Mouse (Mus musculus) hindbrain, postnatal 0 days (tissue): ENCODE measurements at regions not wholly inside any gene's neighbourhood (a gene's known extent, or its start where the extent isn't known, plus 50 kb on each side); places are given as distances from the start of the nearest gene placed in this dataset.

ENCODE experiments used
- ATAC-seq: fragments of 200-750 bp; cut with Nextera tagmentation; 2 replicates; pipeline ENCODE4 v1.8.0; 2017; ENCODE audit warnings: mild to moderate bottlenecking, moderate TSS enrichment, moderate library complexity
- DNase-seq: peaks from one replicate; pipeline ENCODE4 v3.0.0-alpha.2; 2015; ENCODE audit warnings: low spot score
- H3K27ac ChIP-seq: fragments of 300-500 bp; sonication (generic); 2 replicates; pipeline ENCODE4 v1.5.1; 2014; ENCODE audit warnings: mild to moderate bottlenecking
- H3K27me3 ChIP-seq: fragments of 300-500 bp; sonication (generic); 2 replicates; pipeline ENCODE4 v1.6.1; 2014; ENCODE audit warnings: low read length, mixed read lengths; ENCODE audit not compliant: insufficient read depth
- H3K36me3 ChIP-seq: fragments of 300-500 bp; sonication (generic); 2 replicates; pipeline ENCODE4 v1.6.1; 2014; ENCODE audit warnings: low read length, mixed read lengths; ENCODE audit not compliant: insufficient read depth
- H3K4me1 ChIP-seq: fragments of 300-500 bp; sonication (generic); 2 replicates; pipeline ENCODE4 v1.6.1; 2014; ENCODE audit warnings: antibody characterized with exemption, low read length, mixed read lengths; ENCODE audit not compliant: insufficient read depth
- H3K4me2 ChIP-seq: fragments of 300-500 bp; sonication (generic); 2 replicates; pipeline ENCODE4 v1.6.1; 2014; ENCODE audit warnings: low read depth, mild to moderate bottlenecking, low read length, moderate library complexity, mixed read lengths
- H3K4me3 ChIP-seq: fragments of 300-500 bp; sonication (generic); 2 replicates; pipeline ENCODE4 v1.5.1; 2014; ENCODE audit warnings: low read length
- H3K9ac ChIP-seq: fragments of 300-500 bp; sonication (generic); replicated peaks from 2 replicates; pipeline ENCODE4 v1.6.1; 2014; ENCODE audit warnings: mild to moderate bottlenecking, low read length, moderate library complexity, mixed read lengths
- H3K9me3 ChIP-seq: fragments of 300-500 bp; sonication (generic); 2 replicates; pipeline ENCODE4 v1.6.1; 2016; ENCODE audit warnings: low read length, mixed read lengths
- CTCF ChIP-seq: IDR thresholded peaks from 2 replicates; pipeline ENCODE4 v1.5.1; 2016; ENCODE audit warnings: antibody characterized with exemption, control low read depth, low read depth
- WGBS: fragments of 180-500 bp; shearing (Covaris S2); extraction: QIAGEN DNeasy Blood & Tissue Kit; methylation state at CpG from one replicate; pipeline ENCODE4 v1.1.7; 2014; 5-methylcytosine and 5-hydroxymethylcytosine counted together

DNA sequence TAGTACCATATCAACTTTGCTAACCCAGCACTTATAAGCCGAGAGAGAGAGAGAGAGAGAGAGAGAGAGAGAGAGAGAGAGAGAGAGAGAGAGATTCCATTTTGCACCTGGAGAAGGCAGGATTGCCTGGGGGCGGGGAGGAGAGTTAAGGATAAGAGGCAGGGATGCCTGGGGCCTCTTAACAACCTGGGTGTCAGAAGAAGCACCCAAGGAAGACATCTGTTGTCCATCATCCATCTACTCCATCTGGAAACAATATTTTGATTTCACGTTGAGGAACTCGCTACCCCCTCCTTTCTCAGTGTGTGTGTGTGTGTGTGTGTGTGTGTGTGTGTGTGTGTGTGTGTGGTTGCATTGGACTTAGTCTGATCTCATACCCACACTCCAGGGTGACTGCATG, 232.8 kb downstream of the Mreg start:
- Histone ChIP-seq H3K4me2 (no peak overlapping the region), H3K36me3 (no peaks in the 10 kb centered on the region), H3K4me3 (no peak overlapping the region), H3K9ac (no peak overlapping the region), H3K27ac (no peak overlapping the region), H3K27me3 (no peaks in the 10 kb centered on the region), H3K9me3 (no peaks in the 10 kb centered on the region), H3K4me1 (no peaks in the 10 kb centered on the region)
- WGBS, result 83% methylated on average over 4 of the region's 4 CpGs
- DNase-seq (no peak), ATAC-seq (no peak)
- TF ChIP-seq CTCF, result no peak

DNA sequence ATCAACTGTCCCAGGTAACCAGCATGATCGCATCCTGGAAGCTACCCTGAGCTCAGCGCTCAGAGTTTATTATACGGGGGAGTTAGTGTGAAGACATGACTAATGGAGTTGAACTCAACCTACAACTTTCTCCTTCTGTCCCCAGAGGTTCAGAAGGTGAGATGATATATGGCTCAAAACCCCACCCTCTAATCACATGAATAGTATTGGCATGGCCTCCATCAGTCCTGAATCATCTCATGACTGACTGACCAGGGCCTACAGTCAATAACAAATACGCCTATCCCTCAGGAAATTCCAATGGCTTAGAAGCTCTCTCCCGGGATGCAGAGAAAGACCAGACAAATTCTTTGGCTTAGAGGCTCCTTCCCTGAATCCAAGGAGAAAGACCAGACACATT, 234.7 kb downstream of the Mreg start:
- H3K9me3 ChIP-seq, result no peaks in the 10 kb centered on the region
- H3K4me1 ChIP-seq, result no peaks in the 10 kb centered on the region
- H3K36me3 ChIP-seq, result no peaks in the 10 kb centered on the region
- 88% methylated on average over 5 of the region's 5 CpGs for WGBS
- H3K27me3 ChIP-seq, result no peaks in the 10 kb centered on the region
- no peak overlapping the region for H3K4me3 ChIP-seq
- TF ChIP-seq CTCF, result no peak
- DNase-seq (no peak), ATAC-seq (no peak)
- H3K4me2 ChIP-seq, result no peak overlapping the region
- no peak overlapping the region for H3K27ac ChIP-seq
- H3K9ac ChIP-seq, result no peak overlapping the region

DNA sequence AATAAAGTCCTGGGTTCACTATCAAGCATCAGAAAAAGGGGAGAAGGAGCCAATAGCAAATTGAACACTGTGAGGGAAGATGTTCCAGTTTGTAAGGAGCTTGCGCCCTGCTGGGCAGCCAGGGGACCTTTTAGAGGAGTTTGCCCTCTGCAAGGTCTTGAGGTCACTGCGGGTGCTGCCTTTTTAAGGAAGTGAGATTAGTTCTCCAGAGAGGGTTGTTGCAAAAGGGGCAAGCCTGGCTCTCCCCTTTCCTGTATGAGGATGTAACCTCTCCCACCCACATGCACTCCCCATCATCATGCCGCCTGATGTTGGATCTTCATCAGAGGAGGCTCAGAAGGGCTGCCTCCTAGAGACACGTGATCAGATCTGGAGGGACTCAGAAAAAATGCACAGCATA, 237.4 kb downstream of the Mreg start:
- 69% methylated on average over 4 of the region's 4 CpGs for WGBS
- H3K27me3 ChIP-seq, result no peaks in the 10 kb centered on the region
- no peak for TF ChIP-seq CTCF
- no peak for ATAC-seq
- H3K9me3 ChIP-seq, result no peaks in the 10 kb centered on the region
- DNase-seq, result no peak
- H3K36me3 ChIP-seq, result no peaks in the 10 kb centered on the region
- no peak overlapping the region for H3K27ac ChIP-seq
- H3K4me2 ChIP-seq, result no peak overlapping the region
- no peaks in the 10 kb centered on the region for H3K4me1 ChIP-seq
- no peak overlapping the region for H3K4me3 ChIP-seq
- H3K9ac ChIP-seq, result no peak overlapping the region

DNA sequence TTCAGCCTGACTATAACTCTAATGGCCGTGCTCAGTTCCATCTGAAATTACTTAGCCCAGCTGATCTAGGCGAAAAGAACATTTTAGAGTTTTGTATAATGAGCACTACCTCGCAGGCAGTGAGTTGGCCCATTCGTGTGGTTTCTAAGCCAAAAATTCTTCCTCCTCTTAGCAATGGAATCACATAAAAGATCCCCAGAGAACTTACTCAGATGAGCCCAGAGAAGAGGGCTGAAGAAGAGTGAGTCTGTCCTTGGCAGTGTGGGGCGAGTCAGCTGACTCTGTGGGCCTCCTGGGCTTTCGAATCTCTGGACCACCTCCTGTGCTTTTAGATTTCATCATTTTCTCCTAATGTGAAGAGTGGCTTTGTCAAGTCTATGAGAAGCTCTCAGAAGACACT, 240.2 kb downstream of the Mreg start:
- Histone ChIP-seq H3K4me3 (no peak overlapping the region), H3K36me3 (no peaks in the 10 kb centered on the region), H3K27me3 (no peaks in the 10 kb centered on the region), H3K27ac (no peak overlapping the region), H3K9me3 (no peaks in the 10 kb centered on the region), H3K9ac (no peak overlapping the region), H3K4me1 (no peaks in the 10 kb centered on the region), H3K4me2 (no peak overlapping the region)
- 74% methylated on average over 6 of the region's 6 CpGs for WGBS
- ATAC-seq (no peak), DNase-seq (no peak)
- no peak for TF ChIP-seq CTCF

DNA sequence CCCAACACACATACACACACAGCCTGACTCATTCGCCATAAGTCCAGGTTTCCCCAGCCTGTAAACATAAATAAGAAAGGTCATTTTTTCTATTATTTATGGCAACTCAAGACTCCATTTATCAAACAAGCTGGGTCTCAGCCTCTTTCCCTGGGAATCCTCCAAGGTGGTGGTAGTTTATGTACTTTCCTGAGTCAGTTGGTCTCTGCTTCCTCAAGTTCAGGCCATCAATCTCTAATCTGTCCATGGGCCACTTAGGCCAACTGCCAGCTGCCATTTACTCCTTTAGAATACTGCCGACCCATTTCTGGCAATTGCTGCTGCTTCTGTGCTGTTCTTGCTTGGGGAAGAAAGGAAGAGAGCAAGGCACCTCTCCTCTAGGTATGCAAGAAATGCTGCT, 241.3 kb downstream of the Mreg start:
- no peaks in the 10 kb centered on the region for H3K9me3 ChIP-seq
- no peak overlapping the region for H3K4me3 ChIP-seq
- no peak overlapping the region for H3K4me2 ChIP-seq
- H3K4me1 ChIP-seq, result no peaks in the 10 kb centered on the region
- no peaks in the 10 kb centered on the region for H3K36me3 ChIP-seq
- TF ChIP-seq CTCF, result no peak
- H3K9ac ChIP-seq, result no peak overlapping the region
- DNase-seq, result no peak
- no peaks in the 10 kb centered on the region for H3K27me3 ChIP-seq
- no peak for ATAC-seq
- WGBS, result 79% methylated on average over 2 of the region's 2 CpGs
- no peak overlapping the region for H3K27ac ChIP-seq

DNA sequence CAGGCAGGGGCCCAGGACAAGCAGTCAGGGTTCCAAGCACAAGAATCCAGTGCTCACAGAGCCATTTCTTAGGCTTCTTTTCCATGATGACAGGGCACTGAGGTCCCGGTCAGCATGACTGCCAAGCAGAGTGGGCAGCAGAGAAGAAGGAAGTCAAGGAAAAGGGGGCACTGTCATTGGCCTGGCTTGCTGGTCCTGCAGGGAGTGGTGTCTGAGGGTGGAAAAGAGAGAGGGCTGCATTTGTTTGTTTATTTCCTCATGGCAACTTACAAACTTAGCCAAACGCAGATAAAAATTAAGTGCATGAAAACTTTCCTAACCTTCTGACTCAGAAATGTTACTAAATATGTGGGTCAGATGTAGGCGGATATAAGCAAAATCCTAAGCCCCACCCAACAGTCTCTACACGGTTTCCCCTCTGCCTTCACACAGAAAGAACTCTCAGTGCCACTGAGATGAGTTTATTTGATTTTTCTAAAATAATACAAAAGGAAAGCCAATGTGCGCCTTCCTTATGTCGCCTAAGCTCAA, 244.5 kb downstream of the Mreg start:
- no peak overlapping the region for H3K9ac ChIP-seq
- H3K9me3 ChIP-seq, result no peaks in the 10 kb centered on the region
- H3K4me1 ChIP-seq, result no peaks in the 10 kb centered on the region
- no peaks in the 10 kb centered on the region for H3K27me3 ChIP-seq
- no peak overlapping the region for H3K27ac ChIP-seq
- 88% methylated on average over 6 of the region's 6 CpGs for WGBS
- DNase-seq (no peak), ATAC-seq (no peak)
- no peak for TF ChIP-seq CTCF
- no peak overlapping the region for H3K4me3 ChIP-seq
- H3K36me3 ChIP-seq, result no peaks in the 10 kb centered on the region
- H3K4me2 ChIP-seq, result no peak overlapping the region

DNA sequence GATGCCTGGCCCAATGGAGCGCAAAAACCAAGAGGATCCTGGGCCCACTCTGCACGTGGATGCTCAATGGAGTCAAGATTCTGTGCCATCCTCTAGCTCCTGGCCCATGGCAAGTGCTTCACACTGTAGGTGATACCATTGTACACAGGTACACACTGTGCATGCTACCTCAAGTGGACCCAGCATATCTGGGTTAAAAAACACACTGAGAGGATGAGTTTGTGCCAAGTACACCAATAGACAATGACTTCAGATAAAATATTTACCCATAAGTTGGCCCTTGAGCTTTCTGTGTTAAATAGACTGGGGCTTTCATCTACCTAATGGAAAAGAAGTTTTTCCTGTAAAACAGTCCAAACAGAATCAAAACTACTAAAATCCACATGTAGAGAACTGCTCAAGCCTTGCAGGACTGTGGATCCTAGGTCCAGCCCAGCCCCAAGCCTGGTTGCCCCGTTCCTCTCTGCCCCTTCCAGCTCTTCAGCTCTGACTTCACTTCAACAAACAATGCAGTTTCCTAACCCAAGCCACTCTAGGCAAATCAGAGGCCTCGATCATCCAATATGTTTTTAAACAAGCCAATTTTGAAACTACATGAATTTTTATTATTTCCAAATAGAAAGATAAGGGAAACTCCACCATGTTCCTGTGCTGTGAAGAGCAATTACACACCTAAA, 247.5 kb downstream of the Mreg start:
- H3K4me3 ChIP-seq, result no peak overlapping the region
- TF ChIP-seq CTCF, result no peak
- H3K4me2 ChIP-seq, result no peak overlapping the region
- H3K36me3 ChIP-seq, result no peaks in the 10 kb centered on the region
- no peak for DNase-seq
- no peak for ATAC-seq
- no peaks in the 10 kb centered on the region for H3K9me3 ChIP-seq
- WGBS, result 85% methylated on average over 4 of the region's 4 CpGs
- H3K27me3 ChIP-seq, result no peaks in the 10 kb centered on the region
- no peak overlapping the region for H3K9ac ChIP-seq
- no peak overlapping the region for H3K27ac ChIP-seq
- H3K4me1 ChIP-seq, result no peaks in the 10 kb centered on the region
